In the genomic region with DNA sequence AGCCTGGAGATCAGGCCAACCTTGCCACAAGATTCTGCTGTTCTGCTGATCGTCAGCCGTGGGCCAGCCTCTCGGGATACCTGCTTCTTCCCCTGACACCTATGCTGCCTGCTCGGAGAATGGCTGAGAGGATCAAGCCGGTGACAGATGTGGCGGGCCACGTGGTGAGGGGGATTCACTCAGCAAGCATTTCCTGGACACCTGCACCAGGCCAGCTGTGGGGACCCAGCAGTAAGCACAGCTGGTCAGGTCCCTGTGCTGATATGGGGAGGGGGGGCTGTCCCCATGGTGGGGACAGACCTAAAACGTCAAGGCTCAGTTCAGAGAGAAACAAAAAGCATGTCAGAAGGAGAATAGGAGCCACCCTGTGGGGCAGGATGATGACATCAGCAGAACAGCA, we compare ENCODE assay signal across 28 mouse cellular contexts. TPM values are rescaled to one million over a fixed set of nuclear protein-coding genes. Genes with fewer than 3 reads are reported as not detected.
DNase-seq lines count a peak whose midpoint lies in the region; ATAC-seq lines count a peak whose summit lies in the region.
"Had no signal": no experiment of that assay in that cellular context is flagged by ENCODE, and none has a peak within 500 bp of the region (broad histone marks: within the 10 kb centered on the region; RNA-seq: fewer than 3 reads in every experiment).

No protein-coding gene starts in this region.

- no peak for ATAC-seq in forebrain, embryonic 11.5 days (replicated peaks; ENCODE audit: low FRiP score)
- no peak for ATAC-seq in midbrain, embryonic 13.5 days
- ATAC-seq in midbrain, embryonic 11.5 days (ENCODE audit: low FRiP score): no peak
- ATAC-seq in monocyte, adult 5-6 weeks (replicated peaks; ENCODE audit: insufficient number of reproducible peaks, low FRiP score, low TSS enrichment, poor library complexity, severe bottlenecking): no peak
- ATAC-seq: activated CD4-positive, CD25-positive, alpha-beta regulatory T cell, adult 4 months; CD4-positive, CD25-positive, alpha-beta regulatory T cell, adult 4 months; forebrain, embryonic 14.5 days; forebrain, postnatal 0 days had no signal

- H3K4me3 ChIP-seq in forebrain, embryonic 10.5 days: no peak overlapping the region
- H3K4me3 ChIP-seq in forebrain, embryonic 11.5 days (ENCODE audit: low read depth, low read length): no peak overlapping the region
- no peak overlapping the region for H3K4me3 ChIP-seq in midbrain, embryonic 13.5 days (replicated peaks)
- H3K4me3 ChIP-seq in midbrain, embryonic 11.5 days (ENCODE audit: low read depth, low read length): no peak overlapping the region
- H3K4me3 ChIP-seq: embryonic facial prominence, embryonic 10.5 days; embryonic facial prominence, embryonic 13.5 days; erythroblast, embryonic 14.5 days; gastrocnemius, adult 2 months; heart, embryonic 12.5 days; heart, embryonic 15.5 days; hindbrain, embryonic 15.5 days had no signal

- H3K4me2 ChIP-seq in forebrain, embryonic 11.5 days (ENCODE audit: low read depth, low read length, severe bottlenecking): no peak overlapping the region
- H3K4me2 ChIP-seq in midbrain, embryonic 13.5 days (replicated peaks): no peak overlapping the region
- no peak overlapping the region for H3K4me2 ChIP-seq in midbrain, embryonic 11.5 days
- H3K4me2 ChIP-seq: embryonic facial prominence, embryonic 13.5 days; heart, embryonic 12.5 days; heart, embryonic 15.5 days; hindbrain, embryonic 15.5 days had no signal

- 0 out of 2 replicates have a peak overlapping the region, but pooled peaks have one; percentile 30 for H3K27ac ChIP-seq in forebrain, embryonic 10.5 days
- no peak overlapping the region for H3K27ac ChIP-seq in forebrain, embryonic 11.5 days (ENCODE audit: low read depth, low read length)
- 0 out of 2 replicates have a peak overlapping the region, but pooled peaks have one; percentile 80 for H3K27ac ChIP-seq in midbrain, embryonic 13.5 days
- H3K27ac ChIP-seq in midbrain, embryonic 11.5 days (ENCODE audit: low read depth, low read length): no peak overlapping the region
- H3K27ac ChIP-seq: embryonic facial prominence, embryonic 10.5 days; embryonic facial prominence, embryonic 13.5 days; gastrocnemius, adult 2 months; heart, embryonic 15.5 days; hindbrain, embryonic 15.5 days had no signal

- no peak for DNase-seq in forebrain, embryonic 10.5 days (ENCODE audit: extremely low spot score, low spot score)
- no peak for DNase-seq in forebrain, embryonic 11.5 days (ENCODE audit: low spot score)
- DNase-seq in midbrain, embryonic 11.5 days (ENCODE audit: low spot score, missing footprints): no peak
- DNase-seq in thymus, postnatal 14 days: peak; percentile 5
- no peak for DNase-seq in thymus, postnatal 0 days (ENCODE audit: low spot score)
- DNase-seq: adrenal gland, adult 8-10 months; adrenal gland, postnatal 25 days; cerebellum, adult 11-12 months; cerebellum, adult 8-10 months; cerebellum, postnatal 36 days; embryo, embryonic 11 days; forebrain, postnatal 0 days; gastrocnemius, adult 2 months; gastrocnemius, postnatal 14 days; heart, adult 11 months; heart, postnatal 10 days; heart, postnatal 36 days had no signal

- 67% methylated on average over 8 of the region's 8 CpGs for WGBS in forebrain, embryonic 10.5 days
- 68% methylated on average over 8 of the region's 8 CpGs for WGBS in forebrain, embryonic 11.5 days
- WGBS in midbrain, embryonic 13.5 days: 61% methylated on average over 8 of the region's 8 CpGs
- 57% methylated on average over 8 of the region's 8 CpGs for WGBS in midbrain, embryonic 11.5 days

- no peak overlapping the region for H3K9ac ChIP-seq in forebrain, embryonic 11.5 days (ENCODE audit: low read length)
- H3K9ac ChIP-seq in midbrain, embryonic 13.5 days (replicated peaks): no peak overlapping the region
- no peak overlapping the region for H3K9ac ChIP-seq in midbrain, embryonic 11.5 days (ENCODE audit: low read length)
- H3K9ac ChIP-seq: embryonic facial prominence, embryonic 13.5 days; forebrain, postnatal 0 days; heart, embryonic 12.5 days; heart, embryonic 15.5 days; hindbrain, embryonic 15.5 days had no signal

- H3K36me3 ChIP-seq in forebrain, embryonic 10.5 days (replicated peaks): no peaks in the 10 kb centered on the region
- no peaks in the 10 kb centered on the region for H3K36me3 ChIP-seq in forebrain, embryonic 11.5 days (ENCODE audit: control insufficient read depth, insufficient read depth, low read length)
- no peaks in the 10 kb centered on the region for H3K36me3 ChIP-seq in midbrain, embryonic 13.5 days
- no peaks in the 10 kb centered on the region for H3K36me3 ChIP-seq in midbrain, embryonic 11.5 days (ENCODE audit: control insufficient read depth, insufficient read depth, low read length)
- H3K36me3 ChIP-seq: embryonic facial prominence, embryonic 10.5 days; embryonic facial prominence, embryonic 13.5 days; heart, embryonic 12.5 days; heart, embryonic 15.5 days; hindbrain, embryonic 15.5 days had no signal

- peaks cover 91% of the 10 kb centered on the region for H3K27me3 ChIP-seq in forebrain, embryonic 10.5 days (ENCODE audit: poor library complexity, severe bottlenecking)
- no peaks in the 10 kb centered on the region; the same call in 1 of the 2 replicates for H3K27me3 ChIP-seq in forebrain, embryonic 11.5 days (ENCODE audit: control insufficient read depth, insufficient read depth, low read length)
- H3K27me3 ChIP-seq in midbrain, embryonic 13.5 days: peaks cover 83% of the 10 kb centered on the region
- H3K27me3 ChIP-seq in midbrain, embryonic 11.5 days (ENCODE audit: control insufficient read depth, insufficient read depth, low read length): peaks cover 66% of the 10 kb centered on the region

- no peaks in the 10 kb centered on the region for H3K9me3 ChIP-seq in forebrain, embryonic 10.5 days
- H3K9me3 ChIP-seq in forebrain, embryonic 11.5 days (ENCODE audit: control insufficient read depth, low read length): no peaks in the 10 kb centered on the region
- H3K9me3 ChIP-seq in midbrain, embryonic 13.5 days: no peaks in the 10 kb centered on the region
- H3K9me3 ChIP-seq in midbrain, embryonic 11.5 days (ENCODE audit: control insufficient read depth, low read length): no peaks in the 10 kb centered on the region
- H3K9me3 ChIP-seq: embryonic facial prominence, embryonic 10.5 days; embryonic facial prominence, embryonic 13.5 days; heart, embryonic 12.5 days; heart, embryonic 15.5 days; hindbrain, embryonic 15.5 days had no signal

- peaks cover 71% of the 10 kb centered on the region for H3K4me1 ChIP-seq in forebrain, embryonic 10.5 days
- peaks cover 12% of the 10 kb centered on the region; the same call in 1 of the 2 replicates for H3K4me1 ChIP-seq in forebrain, embryonic 11.5 days (replicated peaks; ENCODE audit: control insufficient read depth, insufficient read depth, low read length)
- peaks cover 78% of the 10 kb centered on the region for H3K4me1 ChIP-seq in midbrain, embryonic 13.5 days (replicated peaks)
- H3K4me1 ChIP-seq in midbrain, embryonic 11.5 days (ENCODE audit: control insufficient read depth, insufficient read depth, low read length): peaks cover 55% of the 10 kb centered on the region
- H3K4me1 ChIP-seq: heart, embryonic 12.5 days had no signal

RNA-seq across cellular contexts. Expression of gene Epha8, which starts 12.5 kb away (rescaled TPM):
- 0.46 and 0.60 TPM in 2 replicates for polyA plus RNA-seq in forebrain, embryonic 10.5 days (2016; fragmentation: Nextera tagmentation; extraction: Ambion mirVana)
- 0.72 and 0.77 TPM in 2 replicates for polyA plus RNA-seq in forebrain, embryonic 11.5 days (2014; fragmentation: Nextera tagmentation; extraction: Ambion mirVana)
- 11.4 and 16.0 TPM in 2 replicates for polyA plus RNA-seq in midbrain, embryonic 13.5 days (2015; fragmentation: Nextera tagmentation; extraction: Ambion mirVana)
- 4.1 and 5.0 TPM in 2 replicates for polyA plus RNA-seq in midbrain, embryonic 11.5 days (2014; fragmentation: Nextera tagmentation; extraction: Ambion mirVana)
- 0.08 TPM in 2 replicates for polyA plus RNA-seq in thymus, postnatal 0 days (2015; fragmentation: Nextera tagmentation; extraction: Ambion mirVana)
- total RNA-seq in monocyte, adult 5-6 weeks (2017): not detected in 3 replicates
- total RNA-seq: gastrocnemius, adult 2 months; gastrocnemius, postnatal 14 days; heart, postnatal 10 days; heart, postnatal 36 days had no signal
- polyA plus RNA-seq: activated CD4-positive, CD25-positive, alpha-beta regulatory T cell, adult 4 months; CD4-positive, CD25-positive, alpha-beta regulatory T cell, adult 4 months had no signal

Comparison
In these comparisons a context has a peak if more than half of its experiments do, and no peak if none do; other contexts are left out.
1. H3K27ac ChIP-seq: peak in forebrain, embryonic 10.5 days (single experiment) and midbrain, embryonic 13.5 days (single experiment); none in forebrain, embryonic 11.5 days (single experiment) and midbrain, embryonic 11.5 days (single experiment).